Mouse (Mus musculus) heart, postnatal 0 days (tissue): ENCODE measurements around the gene Isyna1. TPM values are rescaled to one million over a fixed set of nuclear protein-coding genes. Genes with fewer than 3 reads are reported as not detected.

ENCODE experiments used
- ATAC-seq: fragments of 200-750 bp; cut with Nextera tagmentation; 2 replicates; pipeline ENCODE4 v1.8.0; 2017; ENCODE audit warnings: low read depth, moderate number of reproducible peaks, moderate library complexity; ENCODE audit not compliant: insufficient read depth
- DNase-seq: peaks from one replicate; pipeline ENCODE4 v3.0.0-alpha.2; 2016; ENCODE audit warnings: low spot score
- H3K27ac ChIP-seq: fragments of 300-500 bp; sonication (generic); 2 replicates; pipeline ENCODE4 v1.5.1; 2014; ENCODE audit warnings: low read depth, mild to moderate bottlenecking
- H3K27me3 ChIP-seq: fragments of 300-500 bp; sonication (generic); 2 replicates; pipeline ENCODE4 v1.6.1; 2014; ENCODE audit warnings: low read length, mixed read lengths; ENCODE audit not compliant: control insufficient read depth, insufficient read depth
- H3K36me3 ChIP-seq: fragments of 300-500 bp; sonication (generic); replicated peaks from 2 replicates; pipeline ENCODE4 v1.6.1; 2014; ENCODE audit warnings: low read length, mixed read lengths; ENCODE audit not compliant: control insufficient read depth, insufficient read depth
- H3K4me1 ChIP-seq: fragments of 300-500 bp; sonication (generic); 2 replicates; pipeline ENCODE4 v1.6.1; 2014; ENCODE audit warnings: antibody characterized with exemption; ENCODE audit not compliant: control insufficient read depth, insufficient read depth
- H3K4me2 ChIP-seq: fragments of 300-500 bp; sonication (generic); 2 replicates; pipeline ENCODE4 v1.6.1; 2014; ENCODE audit warnings: low read depth, mild to moderate bottlenecking, low read length, moderate library complexity
- H3K4me3 ChIP-seq: fragments of 300-500 bp; sonication (generic); 2 replicates; pipeline ENCODE4 v1.5.1; 2014; ENCODE audit warnings: low read depth, low read length
- H3K9ac ChIP-seq: fragments of 300-500 bp; sonication (generic); replicated peaks from 2 replicates; pipeline ENCODE4 v1.6.1; 2014; ENCODE audit warnings: low read depth, low read length, mixed read lengths
- H3K9me3 ChIP-seq: fragments of 300-500 bp; sonication (generic); replicated peaks from 2 replicates; pipeline ENCODE4 v1.6.1; 2016; ENCODE audit warnings: low read length; ENCODE audit not compliant: control insufficient read depth
- CTCF ChIP-seq: IDR thresholded peaks from 2 replicates; pipeline ENCODE4 v1.5.1; 2016; ENCODE audit warnings: antibody characterized with exemption, control low read depth, low read depth
- EP300 ChIP-seq: IDR thresholded peaks from 2 replicates; pipeline ENCODE4 v1.6.1; 2016; ENCODE audit warnings: antibody characterized with exemption, low read depth
- whole genome bisulfite sequencing: fragments of 180-500 bp; shearing (Covaris S2); extraction: QIAGEN DNeasy Blood & Tissue Kit; methylation state at CpG from one replicate; pipeline ENCODE4 v1.1.7; 2014; 5-methylcytosine and 5-hydroxymethylcytosine counted together
- polyA plus RNA-seq: library from polyadenylated mRNA; unstranded; fragments of >200 nt; fragmentation: Nextera tagmentation; extraction: Ambion mirVana; gene quantifications from 2 replicates; pipeline ENCODE4 v1.2.1, GENCODE M21; 2015
- total RNA-seq: library from RNA; depleted of rRNA; stranded (reverse); fragments of >200 nt; gene quantifications from 2 replicates; pipeline ENCODE4 v1.2.3, GENCODE M21; 2014; ENCODE audit warnings: low replicate concordance

Isyna1 gene
- total and polyA plus RNA-seq, 2 experiments from 2014 or later = 53.3 to 111 TPM

GRCm38 (mm10) chr8:70631436-70631835, 37.3 kb downstream of the Isyna1 start:
- Histone ChIP-seq H3K4me3 (0 out of 2 replicates have a peak overlapping the region, but pooled peaks have one; percentile 3), H3K9ac (no peak overlapping the region), H3K27me3 (no peaks in the 10 kb centered on the region), H3K4me1 (peaks cover 35% of the 10 kb centered on the region), H3K27ac (peak overlapping the region; percentile 7; the same call in 1 of the 2 replicates), H3K36me3 (no peaks in the 10 kb centered on the region), H3K4me2 (peak overlapping the region; percentile 32; the same call in 1 of the 2 replicates), H3K9me3 (no peaks in the 10 kb centered on the region)
- DNase-seq (peak; percentile 37), ATAC-seq (peak; percentile 25)
- WGBS = 18% methylated on average over 24 of the region's 24 CpGs
- TF ChIP-seq EP300 (no peak), CTCF (no peak)

- Histone ChIP-seq H3K27me3 (no peaks in the 10 kb centered on the region), H3K9ac (no peak within 1 kb of the TSS), H3K4me1 (peaks cover 35% of the 10 kb centered on the region), H3K4me3 (0 out of 2 replicates have a peak within 1 kb of the TSS, but pooled peaks have one; percentile 3), H3K9me3 (no peaks in the 10 kb centered on the region), H3K36me3 (no peaks in the 10 kb centered on the region), H3K27ac (peak within 1 kb of the TSS; percentile 75), H3K4me2 (peak within 1 kb of the TSS; percentile 32; the same call in 1 of the 2 replicates)
- 91% methylated on average over 6 of the region's 6 CpGs for WGBS
- ATAC-seq (no peak), DNase-seq (no peak)
- TF ChIP-seq CTCF (no peak), EP300 (no peak)
Observed at GRCm38 (mm10) chr8:70632346-70632892, 38.2 kb downstream of the Isyna1 start, which contains the start of gene Gdf15. Gene Gdf15, minus strand, starts transcription at chr8:70632456.

GRCm38 (mm10) chr8:70634066-70634465, 39.9 kb downstream of the Isyna1 start:
- Histone ChIP-seq H3K36me3 (no peaks in the 10 kb centered on the region), H3K4me1 (peaks cover 41% of the 10 kb centered on the region), H3K9me3 (no peaks in the 10 kb centered on the region), H3K27ac (peak overlapping the region; percentile 75), H3K4me2 (no peak overlapping the region), H3K4me3 (no peak overlapping the region), H3K9ac (0 out of 2 replicates have a peak overlapping the region, but pooled peaks have one; percentile 30), H3K27me3 (no peaks in the 10 kb centered on the region)
- WGBS = 22% methylated on average over 6 of the region's 6 CpGs
- peak; percentile 52; the same call in 1 of the 2 replicates for ATAC-seq
- TF ChIP-seq EP300 (peak; percentile 89; the same call in 1 of the 2 replicates), CTCF (no peak)
- DNase-seq = peak; percentile 69

GRCm38 (mm10) chr8:70635527-70635926, 41.4 kb downstream of the Isyna1 start:
- no peaks in the 10 kb centered on the region for H3K27me3 ChIP-seq
- H3K4me1 ChIP-seq = peaks cover 39% of the 10 kb centered on the region
- no peak for TF ChIP-seq EP300
- TF ChIP-seq CTCF = no peak
- WGBS = 77% methylated on average over 6 of the region's 6 CpGs
- ATAC-seq (no peak), DNase-seq (no peak)
- no peak overlapping the region for H3K4me3 ChIP-seq
- no peaks in the 10 kb centered on the region for H3K9me3 ChIP-seq
- H3K9ac ChIP-seq = no peak overlapping the region
- no peak overlapping the region for H3K4me2 ChIP-seq
- H3K36me3 ChIP-seq = no peaks in the 10 kb centered on the region
- H3K27ac ChIP-seq = no peak overlapping the region

- H3K4me1 ChIP-seq = peaks cover 30% of the 10 kb centered on the region
- WGBS = 75% methylated on average over 8 of the region's 8 CpGs
- no peak for TF ChIP-seq EP300
- no peak for TF ChIP-seq CTCF
Observed at GRCm38 (mm10) chr8:70636838-70637237, 42.7 kb downstream of the Isyna1 start.

More at GRCm38 (mm10) chr8:70636838-70637237, 42.7 kb downstream of the Isyna1 start:
- no peak for ATAC-seq
- Histone ChIP-seq H3K9me3 (no peaks in the 10 kb centered on the region), H3K4me3 (no peak overlapping the region), H3K27ac (no peak overlapping the region), H3K36me3 (no peaks in the 10 kb centered on the region), H3K9ac (no peak overlapping the region), H3K4me2 (no peak overlapping the region), H3K27me3 (no peaks in the 10 kb centered on the region)
- DNase-seq = no peak
